Mouse (Mus musculus) limb, embryonic 11.5 days (tissue): Measurements from ENCODE around the gene Tmem100. TPM values are rescaled to one million over a fixed set of nuclear protein-coding genes. Genes with fewer than 3 reads are reported as not detected.
A peak's percentile ranks its signal among the peaks of the same experiment; 100 is the strongest.

ENCODE experiments used
- ATAC-seq: fragments of 200-750 bp; cut with Nextera tagmentation; 2 replicates; pipeline ENCODE4 v1.8.0; 2017; ENCODE audit warnings: low read depth; ENCODE audit not compliant: insufficient number of reproducible peaks, low FRiP score, low TSS enrichment
- DNase-seq: peaks from one replicate; pipeline ENCODE4 v3.0.0-alpha.2; 2015; ENCODE audit warnings: low spot score
- H3K27ac ChIP-seq: fragments of 300-500 bp; sonication (generic); replicated peaks from 2 replicates; pipeline ENCODE4 v1.5.1; 2014; ENCODE audit warnings: low read depth, mild to moderate bottlenecking, low read length
- H3K27me3 ChIP-seq: fragments of 300-500 bp; sonication (generic); 2 replicates; pipeline ENCODE4 v1.6.1; 2014; ENCODE audit warnings: mild to moderate bottlenecking, low read length, mixed read lengths; ENCODE audit not compliant: control insufficient read depth, insufficient read depth
- H3K36me3 ChIP-seq: fragments of 300-500 bp; sonication (generic); 2 replicates; pipeline ENCODE4 v1.6.1; 2014; ENCODE audit warnings: mild to moderate bottlenecking, low read length, moderate library complexity, mixed read lengths; ENCODE audit not compliant: control insufficient read depth, insufficient read depth
- H3K4me1 ChIP-seq: fragments of 300-500 bp; sonication (generic); 2 replicates; pipeline ENCODE4 v1.6.1; 2014; ENCODE audit warnings: low read length, mixed read lengths; ENCODE audit not compliant: control insufficient read depth, insufficient read depth
- H3K4me2 ChIP-seq: fragments of 300-500 bp; sonication (generic); 2 replicates; pipeline ENCODE4 v1.6.1; 2014; ENCODE audit warnings: low read depth, mild to moderate bottlenecking, moderate library complexity; ENCODE audit not compliant: severe bottlenecking
- H3K4me3 ChIP-seq: fragments of 300-500 bp; sonication (generic); 2 replicates; pipeline ENCODE4 v1.5.1; 2014; ENCODE audit warnings: low read depth, low read length
- H3K9ac ChIP-seq: fragments of 300-500 bp; sonication (generic); 2 replicates; pipeline ENCODE4 v1.6.1; 2014; ENCODE audit warnings: mild to moderate bottlenecking, low read length
- H3K9me3 ChIP-seq: fragments of 300-500 bp; sonication (generic); 2 replicates; pipeline ENCODE4 v1.6.1; 2016; ENCODE audit warnings: low read length; ENCODE audit not compliant: control insufficient read depth
- WGBS: fragments of 180-500 bp; shearing (Covaris S2); extraction: QIAGEN DNeasy Blood & Tissue Kit; methylation state at CpG from one replicate; pipeline ENCODE4 v1.1.7; 2014; 5-methylcytosine and 5-hydroxymethylcytosine counted together
- polyA plus RNA-seq: library from polyadenylated mRNA; unstranded; fragments of >200 nt; fragmentation: Nextera tagmentation; extraction: Ambion mirVana; gene quantifications from 2 replicates; pipeline ENCODE4 v1.2.1, GENCODE M21; 2014

Gene Tmem100
- polyA plus RNA-seq, 1 experiment from 2014 or later, result 8.2 TPM

GRCm38 (mm10) chr11:90057070-90057469 is 26.9 kb downstream of the Tmem100 start:
- no peak overlapping the region for H3K9ac ChIP-seq
- H3K9me3 ChIP-seq, result no peaks in the 10 kb centered on the region
- no peak overlapping the region for H3K4me2 ChIP-seq
- 49% methylated on average over 2 of the region's 2 CpGs for WGBS
- no peaks in the 10 kb centered on the region for H3K4me1 ChIP-seq
- no peaks in the 10 kb centered on the region for H3K27me3 ChIP-seq
- H3K27ac ChIP-seq, result no peak overlapping the region
- ATAC-seq (no peak), DNase-seq (no peak)
- H3K4me3 ChIP-seq, result no peak overlapping the region
- H3K36me3 ChIP-seq, result no peaks in the 10 kb centered on the region

- no peaks in the 10 kb centered on the region for H3K9me3 ChIP-seq
- H3K4me2 ChIP-seq, result no peak overlapping the region
- H3K4me3 ChIP-seq, result no peak overlapping the region
- no peaks in the 10 kb centered on the region for H3K27me3 ChIP-seq
- no peaks in the 10 kb centered on the region for H3K36me3 ChIP-seq
- no peak overlapping the region for H3K9ac ChIP-seq
- ATAC-seq, result no peak
- H3K27ac ChIP-seq, result no peak overlapping the region
- no peak for DNase-seq
- H3K4me1 ChIP-seq, result no peaks in the 10 kb centered on the region
Observed at GRCm38 (mm10) chr11:90059241-90059640, 29.1 kb downstream of the Tmem100 start.

- 52% methylated on average over 3 of the region's 3 CpGs for WGBS
- Histone ChIP-seq H3K9ac (no peak overlapping the region), H3K4me3 (no peak overlapping the region), H3K27ac (no peak overlapping the region), H3K9me3 (no peaks in the 10 kb centered on the region), H3K36me3 (no peaks in the 10 kb centered on the region), H3K4me2 (no peak overlapping the region), H3K4me1 (peaks cover 4% of the 10 kb centered on the region; the same call in 1 of the 2 replicates), H3K27me3 (no peaks in the 10 kb centered on the region)
- ATAC-seq (no peak), DNase-seq (no peak)
Observed at GRCm38 (mm10) chr11:90062657-90063056, 32.5 kb downstream of the Tmem100 start.

GRCm38 (mm10) chr11:90066405-90067250 is 36.5 kb downstream of the Tmem100 start:
- Histone ChIP-seq H3K27me3 (no peaks in the 10 kb centered on the region), H3K27ac (no peak overlapping the region), H3K4me2 (no peak overlapping the region), H3K4me1 (peaks cover 4% of the 10 kb centered on the region; the same call in 1 of the 2 replicates), H3K4me3 (no peak overlapping the region), H3K9ac (no peak overlapping the region), H3K9me3 (no peaks in the 10 kb centered on the region), H3K36me3 (no peaks in the 10 kb centered on the region)
- DNase-seq (peak; percentile 38), ATAC-seq (no peak)
- 52% methylated on average over 23 of the region's 23 CpGs for WGBS

- H3K27me3 ChIP-seq, result no peaks in the 10 kb centered on the region
- no peak overlapping the region for H3K27ac ChIP-seq
- no peaks in the 10 kb centered on the region for H3K9me3 ChIP-seq
- H3K9ac ChIP-seq, result no peak overlapping the region
- DNase-seq (peak; percentile 36), ATAC-seq (no peak)
- WGBS, result 33% methylated on average over 9 of the region's 9 CpGs
- 0 out of 2 replicates have a peak, but pooled peaks cover 3% of the 10 kb centered on the region for H3K4me1 ChIP-seq
- H3K4me3 ChIP-seq, result no peak overlapping the region
- H3K4me2 ChIP-seq, result no peak overlapping the region
- H3K36me3 ChIP-seq, result no peaks in the 10 kb centered on the region
Observed at GRCm38 (mm10) chr11:90071747-90072146, 41.6 kb downstream of the Tmem100 start.

GRCm38 (mm10) chr11:90073201-90073600 is 43.1 kb downstream of the Tmem100 start:
- H3K4me3 ChIP-seq, result no peak overlapping the region
- 76% methylated on average over 5 of the region's 5 CpGs for whole genome bisulfite sequencing
- ATAC-seq, result no peak
- H3K27me3 ChIP-seq, result no peaks in the 10 kb centered on the region
- no peaks in the 10 kb centered on the region for H3K4me1 ChIP-seq
- no peak overlapping the region for H3K27ac ChIP-seq
- no peak overlapping the region for H3K4me2 ChIP-seq
- no peaks in the 10 kb centered on the region for H3K36me3 ChIP-seq
- no peak overlapping the region for H3K9ac ChIP-seq
- H3K9me3 ChIP-seq, result no peaks in the 10 kb centered on the region
- DNase-seq, result no peak

GRCm38 (mm10) chr11:90076666-90077065 is 46.5 kb downstream of the Tmem100 start:
- no peak for DNase-seq
- no peak overlapping the region for H3K4me2 ChIP-seq
- no peaks in the 10 kb centered on the region for H3K9me3 ChIP-seq
- WGBS, result 88% methylated on average over 3 of the region's 3 CpGs
- no peak overlapping the region for H3K4me3 ChIP-seq
- no peaks in the 10 kb centered on the region for H3K4me1 ChIP-seq
- H3K36me3 ChIP-seq, result no peaks in the 10 kb centered on the region
- no peaks in the 10 kb centered on the region for H3K27me3 ChIP-seq
- no peak overlapping the region for H3K27ac ChIP-seq
- H3K9ac ChIP-seq, result no peak overlapping the region
- ATAC-seq, result no peak

GRCm38 (mm10) chr11:90080678-90081267 is 50.6 kb downstream of the Tmem100 start:
- H3K9me3 ChIP-seq, result no peaks in the 10 kb centered on the region
- H3K27me3 ChIP-seq, result no peaks in the 10 kb centered on the region
- no peak overlapping the region for H3K9ac ChIP-seq
- no peak overlapping the region for H3K4me3 ChIP-seq
- WGBS, result 86% methylated on average over 3 of the region's 3 CpGs
- no peak overlapping the region for H3K4me2 ChIP-seq
- DNase-seq, result no peak
- ATAC-seq, result no peak
- no peak overlapping the region for H3K27ac ChIP-seq
- no peaks in the 10 kb centered on the region for H3K36me3 ChIP-seq
- no peaks in the 10 kb centered on the region for H3K4me1 ChIP-seq
